Mouse (Mus musculus): ENCODE results near the gene Ccdc15. TPM values are rescaled to one million over a fixed set of nuclear protein-coding genes. Genes with fewer than 3 reads are reported as not detected.

Ccdc15 gene
- polyA plus RNA-seq, 1 experiment, result 1.8 TPM

- Histone ChIP-seq H3K4me1 (ENCODE audit: control insufficient read depth, insufficient read depth, low read length) (peaks cover 3% of the 10 kb centered on the region; the same call in 1 of the 2 replicates), H3K27ac (ENCODE audit: control insufficient read depth, insufficient read depth, low read depth, low read length, poor library complexity) (no peak overlapping the region), H3K4me3 (replicated peaks; ENCODE audit: control insufficient read depth, low read depth, low read length) (no peak overlapping the region)
- WGBS, result 81% methylated on average over 6 of the region's 6 CpGs
- TF ChIP-seq CTCF (IDR thresholded peaks at IDR 0.05; ENCODE audit: control insufficient read depth, insufficient read depth, low read length) (no peak), POLR2A (IDR thresholded peaks at IDR 0.05; ENCODE audit: borderline replicate concordance, control insufficient read depth, low read depth, low read length) (no peak)
Measured at GRCm38 (mm10) chr9:37250631-37251030, 97.6 kb downstream of the Ccdc15 start.

- H3K27ac ChIP-seq (ENCODE audit: control insufficient read depth, insufficient read depth, low read depth, low read length, poor library complexity), result no peak overlapping the region
- H3K4me3 ChIP-seq (replicated peaks; ENCODE audit: control insufficient read depth, low read depth, low read length), result no peak overlapping the region
- TF ChIP-seq POLR2A (IDR thresholded peaks at IDR 0.05; ENCODE audit: borderline replicate concordance, control insufficient read depth, low read depth, low read length), result no peak
- TF ChIP-seq CTCF (IDR thresholded peaks at IDR 0.05; ENCODE audit: control insufficient read depth, insufficient read depth, low read length), result no peak
- 87% methylated on average over 3 of the region's 3 CpGs for WGBS
- H3K4me1 ChIP-seq (ENCODE audit: control insufficient read depth, insufficient read depth, low read length), result peaks cover 3% of the 10 kb centered on the region; the same call in 1 of the 2 replicates
Measured at GRCm38 (mm10) chr9:37249976-37250375, 98.3 kb downstream of the Ccdc15 start.

GRCm38 (mm10) chr9:37248381-37248906 lies 99.8 kb downstream of the Ccdc15 start:
- 57% methylated on average over 3 of the region's 3 CpGs for WGBS
- Histone ChIP-seq H3K27ac (ENCODE audit: control insufficient read depth, insufficient read depth, low read depth, low read length, poor library complexity) (no peak overlapping the region), H3K4me3 (replicated peaks; ENCODE audit: control insufficient read depth, low read depth, low read length) (no peak overlapping the region), H3K4me1 (ENCODE audit: control insufficient read depth, insufficient read depth, low read length) (peaks cover 3% of the 10 kb centered on the region)
- TF ChIP-seq CTCF (IDR thresholded peaks at IDR 0.05; ENCODE audit: control insufficient read depth, insufficient read depth, low read length), result peak; percentile 19; the same call in 1 of the 2 replicates
- TF ChIP-seq POLR2A (IDR thresholded peaks at IDR 0.05; ENCODE audit: borderline replicate concordance, control insufficient read depth, low read depth, low read length), result no peak

- Histone ChIP-seq H3K4me1 (ENCODE audit: control insufficient read depth, insufficient read depth, low read length) (peaks cover 3% of the 10 kb centered on the region), H3K4me3 (replicated peaks; ENCODE audit: control insufficient read depth, low read depth, low read length) (no peak overlapping the region), H3K27ac (ENCODE audit: control insufficient read depth, insufficient read depth, low read depth, low read length, poor library complexity) (peak overlapping the region; percentile 13; the same call in 1 of the 2 replicates)
- no peak for TF ChIP-seq CTCF (IDR thresholded peaks at IDR 0.05; ENCODE audit: control insufficient read depth, insufficient read depth, low read length)
- no peak for TF ChIP-seq POLR2A (IDR thresholded peaks at IDR 0.05; ENCODE audit: borderline replicate concordance, control insufficient read depth, low read depth, low read length)
Measured at GRCm38 (mm10) chr9:37247429-37247828, 100.8 kb downstream of the Ccdc15 start.

- H3K4me1 ChIP-seq (ENCODE audit: control insufficient read depth, insufficient read depth, low read length), result peaks cover 3% of the 10 kb centered on the region
- TF ChIP-seq CTCF (IDR thresholded peaks at IDR 0.05; ENCODE audit: control insufficient read depth, insufficient read depth, low read length) (no peak), POLR2A (IDR thresholded peaks at IDR 0.05; ENCODE audit: borderline replicate concordance, control insufficient read depth, low read depth, low read length) (no peak)
Measured at GRCm38 (mm10) chr9:37245810-37246209, 102.4 kb downstream of the Ccdc15 start.

GRCm38 (mm10) chr9:37245404-37245803 lies 102.8 kb downstream of the Ccdc15 start:
- H3K27ac ChIP-seq (ENCODE audit: control insufficient read depth, insufficient read depth, low read depth, low read length, poor library complexity), result no peak overlapping the region
- no peak for TF ChIP-seq POLR2A (IDR thresholded peaks at IDR 0.05; ENCODE audit: borderline replicate concordance, control insufficient read depth, low read depth, low read length)
- no peak for TF ChIP-seq CTCF (IDR thresholded peaks at IDR 0.05; ENCODE audit: control insufficient read depth, insufficient read depth, low read length)
- H3K4me1 ChIP-seq (ENCODE audit: control insufficient read depth, insufficient read depth, low read length), result peaks cover 3% of the 10 kb centered on the region

More at GRCm38 (mm10) chr9:37245810-37246209, 102.4 kb downstream of the Ccdc15 start:
- Histone ChIP-seq H3K4me3 (replicated peaks; ENCODE audit: control insufficient read depth, low read depth, low read length) (no peak overlapping the region), H3K27ac (ENCODE audit: control insufficient read depth, insufficient read depth, low read depth, low read length, poor library complexity) (no peak overlapping the region)
- WGBS, result 85% methylated on average over 1 of the region's 1 CpGs

GRCm38 (mm10) chr9:37244600-37244999 lies 103.6 kb downstream of the Ccdc15 start:
- 58% methylated on average over 1 of the region's 1 CpGs for WGBS
- Histone ChIP-seq H3K4me3 (replicated peaks; ENCODE audit: control insufficient read depth, low read depth, low read length) (no peak overlapping the region), H3K27ac (ENCODE audit: control insufficient read depth, insufficient read depth, low read depth, low read length, poor library complexity) (no peak overlapping the region), H3K4me1 (ENCODE audit: control insufficient read depth, insufficient read depth, low read length) (peaks cover 3% of the 10 kb centered on the region)
- TF ChIP-seq CTCF (IDR thresholded peaks at IDR 0.05; ENCODE audit: control insufficient read depth, insufficient read depth, low read length) (no peak), POLR2A (IDR thresholded peaks at IDR 0.05; ENCODE audit: borderline replicate concordance, control insufficient read depth, low read depth, low read length) (no peak)

More at GRCm38 (mm10) chr9:37245404-37245803, 102.8 kb downstream of the Ccdc15 start:
- no peak overlapping the region for H3K4me3 ChIP-seq (replicated peaks; ENCODE audit: control insufficient read depth, low read depth, low read length)
- 62% methylated on average over 2 of the region's 2 CpGs for WGBS

GRCm38 (mm10) chr9:37242764-37243163 lies 105.5 kb downstream of the Ccdc15 start:
- WGBS, result 81% methylated on average over 3 of the region's 3 CpGs
- H3K4me3 ChIP-seq (replicated peaks; ENCODE audit: control insufficient read depth, low read depth, low read length), result no peak overlapping the region
- H3K4me1 ChIP-seq (ENCODE audit: control insufficient read depth, insufficient read depth, low read length), result peaks cover 3% of the 10 kb centered on the region
- H3K27ac ChIP-seq (ENCODE audit: control insufficient read depth, insufficient read depth, low read depth, low read length, poor library complexity), result no peak overlapping the region; the same call in 1 of the 2 replicates
- no peak for TF ChIP-seq CTCF (IDR thresholded peaks at IDR 0.05; ENCODE audit: control insufficient read depth, insufficient read depth, low read length)
- no peak for TF ChIP-seq POLR2A (IDR thresholded peaks at IDR 0.05; ENCODE audit: borderline replicate concordance, control insufficient read depth, low read depth, low read length)
